Mouse (Mus musculus) myocyte (in vitro differentiated cells): ENCODE results near the gene Sgpl1.

Experiments
- CEBPB ChIP-seq: IDR thresholded peaks from 2 replicates; pipeline ENCODE4 v1.6.1; 2011; ENCODE audit warnings: mild to moderate bottlenecking, moderate library complexity; ENCODE audit not compliant: poor library complexity, insufficient read depth, severe bottlenecking
- E2F4 ChIP-seq: IDR thresholded peaks from one replicate; pipeline ENCODE4 v1.6.1; 2011; ENCODE audit warnings: mild to moderate bottlenecking, control low read depth, moderate library complexity; ENCODE audit not compliant: insufficient read depth
- MAX ChIP-seq: IDR thresholded peaks from one replicate; pipeline ENCODE4 v1.6.1; 2011; ENCODE audit warnings: low read depth, mild to moderate bottlenecking, control low read depth
- MYOD1 ChIP-seq, 3 experiments: IDR thresholded peaks; one replicate each; pipeline ENCODE4 v1.6.1; 2011; ENCODE audit warnings: control low read depth in 2 of 3, low read depth in 2 of 3, mild to moderate bottlenecking in 2 of 3, moderate library complexity in 1 of 3; ENCODE audit not compliant: insufficient read length in 2 of 3, control insufficient read depth in 1 of 3
- MYOG ChIP-seq, 3 experiments: IDR thresholded peaks; one replicate each; pipeline ENCODE4 v1.6.1; 2011; ENCODE audit warnings: control low read depth in 2 of 3, low read depth in 2 of 3, mild to moderate bottlenecking in 2 of 3; ENCODE audit not compliant: insufficient read length in 2 of 3, control insufficient read depth in 1 of 3, insufficient read depth in 1 of 3
- POLR2A ChIP-seq: IDR thresholded peaks from one replicate; pipeline ENCODE4 v1.6.1; 2011; ENCODE audit warnings: low read depth, mild to moderate bottlenecking, control low read depth, moderate library complexity; ENCODE audit not compliant: insufficient read length
- POLR2AphosphoS2 ChIP-seq: IDR thresholded peaks from one replicate; pipeline ENCODE4 v1.6.1; 2011; ENCODE audit warnings: low read depth, control low read depth; ENCODE audit not compliant: insufficient read length
- REST ChIP-seq: IDR thresholded peaks from one replicate; pipeline ENCODE4 v1.6.1; 2011; ENCODE audit warnings: mild to moderate bottlenecking, control low read depth, moderate library complexity; ENCODE audit not compliant: insufficient read depth, insufficient read length
- SRF ChIP-seq: IDR thresholded peaks from one replicate; pipeline ENCODE4 v1.6.1; 2011; ENCODE audit warnings: low read depth; ENCODE audit not compliant: control insufficient read depth, insufficient read length
- TCF12 ChIP-seq: IDR thresholded peaks from one replicate; pipeline ENCODE4 v1.6.1; 2011; ENCODE audit warnings: mild to moderate bottlenecking, control low read depth; ENCODE audit not compliant: poor library complexity, insufficient read depth, severe bottlenecking
- TCF3 ChIP-seq: IDR thresholded peaks from one replicate; pipeline ENCODE4 v1.6.1; 2011; ENCODE audit warnings: low read depth, control low read depth; ENCODE audit not compliant: insufficient read length
- USF1 ChIP-seq: IDR thresholded peaks from one replicate; pipeline ENCODE4 v1.6.1; 2011; ENCODE audit warnings: low read depth, mild to moderate bottlenecking, control low read depth, moderate library complexity

DNA sequence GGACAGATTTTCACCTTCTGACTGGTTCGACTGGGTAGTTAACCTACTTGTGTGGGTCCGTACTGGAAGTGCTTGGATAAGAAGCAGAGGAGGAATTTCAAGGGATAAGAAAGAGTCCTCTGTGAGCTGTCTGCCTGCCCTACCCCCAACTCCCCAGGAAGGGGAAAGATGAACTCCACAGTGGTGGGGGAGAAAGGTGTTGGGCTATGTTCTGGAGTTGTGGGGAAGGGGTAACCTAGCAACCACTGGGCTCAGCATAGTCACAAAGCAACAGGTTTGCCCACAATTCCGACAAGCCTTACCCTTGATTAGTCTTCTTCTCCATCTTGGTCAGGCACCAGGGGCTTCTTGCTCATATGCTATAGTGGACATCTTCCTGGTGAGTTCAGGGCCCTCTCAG, 24.2 kb upstream of the Sgpl1 start, which contains the start of gene Tbata:
- no peak for TF ChIP-seq MAX
- TF ChIP-seq E2F4 = no peak
- TF ChIP-seq POLR2A = no peak
- no peak for TF ChIP-seq TCF3
- TF ChIP-seq CEBPB = no peak
- no peak for TF ChIP-seq MYOG (IDR thresholded peaks at IDR 0.05; ENCODE audit: control insufficient read depth in 1 of 3, insufficient read depth in 1 of 3, insufficient read length in 2 of 3, low read depth in 2 of 3)
- TF ChIP-seq USF1 = no peak
- no peak for TF ChIP-seq POLR2AphosphoS2
- TF ChIP-seq TCF12 = no peak
- TF ChIP-seq MYOD1 (IDR thresholded peaks at IDR 0.05; ENCODE audit: control insufficient read depth in 1 of 3, insufficient read length in 2 of 3, low read depth in 2 of 3) = no peak
- TF ChIP-seq SRF = no peak
- TF ChIP-seq REST = no peak
